7 mouse cellular contexts compared by ENCODE assay signal in the genomic region with DNA sequence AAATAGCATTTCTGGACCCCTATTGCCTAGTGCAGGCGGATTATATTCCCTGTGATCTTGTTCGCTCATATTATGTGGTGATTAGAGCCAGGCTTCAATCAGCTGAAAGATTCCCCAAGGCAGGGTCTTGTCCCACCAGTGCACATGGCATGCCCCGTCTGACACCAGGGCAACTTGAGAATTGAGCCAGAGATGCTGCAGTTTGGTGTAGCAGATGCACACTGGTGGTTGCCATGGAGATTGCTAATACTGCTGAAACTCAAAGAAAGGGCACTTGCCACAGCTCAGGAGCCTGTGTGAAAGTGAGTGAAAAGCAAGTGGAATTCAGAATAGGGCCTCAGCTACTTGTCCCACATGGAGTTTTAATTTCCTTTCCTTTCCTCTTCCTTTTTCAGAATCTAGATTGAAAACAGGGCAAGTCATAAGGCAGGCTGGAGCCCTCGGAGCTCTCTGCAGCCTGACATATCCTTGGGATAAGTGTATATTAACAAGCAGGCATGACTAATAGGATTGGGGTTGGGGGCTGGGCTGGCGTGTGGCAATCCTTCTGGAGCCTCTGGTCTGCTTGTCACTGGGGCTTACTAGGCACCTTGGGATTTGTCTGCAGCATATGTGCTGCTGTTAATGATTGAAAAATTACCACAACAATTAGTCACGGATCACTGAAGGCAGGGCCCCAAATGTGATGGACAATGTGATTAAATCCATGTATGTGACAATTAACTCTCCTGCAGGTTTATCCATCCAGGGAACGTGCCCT.
DNase-seq lines count a peak whose midpoint lies in the region; ATAC-seq lines count a peak whose summit lies in the region.

No protein-coding gene starts in this region.

- H3K36me3 ChIP-seq in embryonic facial prominence, embryonic 12.5 days, result no peaks in the 10 kb centered on the region
- no peaks in the 10 kb centered on the region for H3K36me3 ChIP-seq in kidney, embryonic 14.5 days (ENCODE audit: control insufficient read depth, insufficient read depth, low read length)
- no peaks in the 10 kb centered on the region for H3K36me3 ChIP-seq in midbrain, embryonic 11.5 days (ENCODE audit: control insufficient read depth, insufficient read depth, low read length)

- peak; percentile 23 for DNase-seq in adrenal gland, postnatal 25 days
- peak; percentile 96 for DNase-seq in midbrain, embryonic 11.5 days (ENCODE audit: low spot score, missing footprints)
- no peak for DNase-seq in spleen, postnatal 14 days (ENCODE audit: low spot score in 2 of 2)
- no peak for DNase-seq in urinary bladder, adult 18-20 months (ENCODE audit: low spot score in 2 of 2)
- no peak for DNase-seq in urinary bladder, postnatal 14 days (ENCODE audit: low spot score)

- WGBS in embryonic facial prominence, embryonic 12.5 days, result 13% methylated on average over 7 of the region's 7 CpGs
- WGBS in kidney, embryonic 14.5 days, result 44% methylated on average over 7 of the region's 7 CpGs
- WGBS in midbrain, embryonic 11.5 days, result 8% methylated on average over 7 of the region's 7 CpGs

- no peak overlapping the region for H3K9ac ChIP-seq in embryonic facial prominence, embryonic 12.5 days
- H3K9ac ChIP-seq in kidney, embryonic 14.5 days (ENCODE audit: low read depth, low read length), result no peak overlapping the region
- H3K9ac ChIP-seq in midbrain, embryonic 11.5 days (ENCODE audit: low read length), result no peak overlapping the region

- H3K27me3 ChIP-seq in embryonic facial prominence, embryonic 12.5 days, result no peaks in the 10 kb centered on the region
- peaks cover 10% of the 10 kb centered on the region for H3K27me3 ChIP-seq in kidney, embryonic 14.5 days (ENCODE audit: control insufficient read depth, insufficient read depth, low read length)
- H3K27me3 ChIP-seq in midbrain, embryonic 11.5 days (ENCODE audit: control insufficient read depth, insufficient read depth, low read length), result peaks cover 59% of the 10 kb centered on the region

- H3K4me1 ChIP-seq in embryonic facial prominence, embryonic 12.5 days, result peaks cover 15% of the 10 kb centered on the region
- no peaks in the 10 kb centered on the region for H3K4me1 ChIP-seq in kidney, embryonic 14.5 days (ENCODE audit: control insufficient read depth, insufficient read depth, low read length)
- peaks cover 16% of the 10 kb centered on the region for H3K4me1 ChIP-seq in midbrain, embryonic 11.5 days (ENCODE audit: control insufficient read depth, insufficient read depth, low read length)

- no peak overlapping the region for H3K4me3 ChIP-seq in embryonic facial prominence, embryonic 12.5 days
- H3K4me3 ChIP-seq in kidney, embryonic 14.5 days (ENCODE audit: low read length), result no peak overlapping the region
- H3K4me3 ChIP-seq in midbrain, embryonic 11.5 days (ENCODE audit: low read depth, low read length), result no peak overlapping the region

- no peaks in the 10 kb centered on the region for H3K9me3 ChIP-seq in embryonic facial prominence, embryonic 12.5 days
- no peaks in the 10 kb centered on the region for H3K9me3 ChIP-seq in kidney, embryonic 14.5 days (ENCODE audit: control insufficient read depth, low read length)
- no peaks in the 10 kb centered on the region for H3K9me3 ChIP-seq in midbrain, embryonic 11.5 days (ENCODE audit: control insufficient read depth, low read length)

- H3K4me2 ChIP-seq in embryonic facial prominence, embryonic 12.5 days (replicated peaks), result no peak overlapping the region
- no peak overlapping the region for H3K4me2 ChIP-seq in kidney, embryonic 14.5 days (replicated peaks; ENCODE audit: low read depth, low read length)
- no peak overlapping the region for H3K4me2 ChIP-seq in midbrain, embryonic 11.5 days

- peak; percentile 94 for ATAC-seq in embryonic facial prominence, embryonic 12.5 days (ENCODE audit: insufficient number of reproducible peaks, insufficient read depth, low FRiP score, low TSS enrichment)
- ATAC-seq in kidney, embryonic 14.5 days (ENCODE audit: low FRiP score, low TSS enrichment), result peak; percentile 79
- ATAC-seq in midbrain, embryonic 11.5 days (ENCODE audit: low FRiP score), result peak; percentile 97

- 0 out of 2 replicates have a peak overlapping the region, but pooled peaks have one; percentile 30 for H3K27ac ChIP-seq in embryonic facial prominence, embryonic 12.5 days
- H3K27ac ChIP-seq in kidney, embryonic 14.5 days (ENCODE audit: low read depth, low read length), result no peak overlapping the region
- H3K27ac ChIP-seq in midbrain, embryonic 11.5 days (ENCODE audit: low read depth, low read length), result peak overlapping the region; percentile 72

Comparison
In these comparisons a context has a peak if more than half of its experiments do, and no peak if none do; other contexts are left out.
1. DNase-seq: peak in adrenal gland, postnatal 25 days (single experiment) and midbrain, embryonic 11.5 days (single experiment); none in spleen, postnatal 14 days (0 of 2), urinary bladder, adult 18-20 months (0 of 2) and urinary bladder, postnatal 14 days (single experiment).
2. Peak in every context shown above with its lines, with median percentiles within 50 percentile points of each other: ATAC-seq.